Mouse (Mus musculus) retina, postnatal 7 days (tissue): ENCODE data around the gene Mgat4d.
"Not testable (repeated sequence)": the region's sequence is repeated elsewhere in the genome, so short reads cannot be mapped to it uniquely, and the experiment has no call there.

Experiments
- DNase-seq: peaks from one replicate; pipeline ENCODE4 v3.0.0-alpha.2; 2012; ENCODE audit warnings: low read depth, low spot score

The Mgat4d gene

GRCm38 (mm10) chr8:83348263-83348662 is at the start of gene Mgat4d:
Gene Mgat4d, plus strand, starts transcription at chr8:83348471.
- no peak for DNase-seq

DNA sequence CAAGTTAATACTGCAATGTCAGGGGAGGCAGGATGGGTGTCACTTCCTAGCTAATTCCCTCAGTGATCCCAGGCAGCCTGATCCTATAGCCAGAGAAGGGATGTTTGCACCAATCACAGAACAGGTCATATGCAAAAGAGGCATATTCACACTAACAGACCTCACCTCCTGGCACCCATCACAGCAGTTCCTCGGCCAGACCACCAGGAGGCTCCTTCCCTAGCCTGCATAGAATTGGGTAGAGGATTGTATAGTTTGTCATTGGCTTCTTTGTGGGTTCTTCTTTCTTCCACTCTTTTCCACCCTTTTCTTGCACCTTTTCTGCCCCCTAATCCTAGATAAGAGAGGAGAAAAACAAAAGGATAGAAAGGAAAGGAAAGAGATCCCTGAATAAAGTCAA is 48.1 kb upstream of the Mgat4d start:
- DNase-seq = no peak

DNA sequence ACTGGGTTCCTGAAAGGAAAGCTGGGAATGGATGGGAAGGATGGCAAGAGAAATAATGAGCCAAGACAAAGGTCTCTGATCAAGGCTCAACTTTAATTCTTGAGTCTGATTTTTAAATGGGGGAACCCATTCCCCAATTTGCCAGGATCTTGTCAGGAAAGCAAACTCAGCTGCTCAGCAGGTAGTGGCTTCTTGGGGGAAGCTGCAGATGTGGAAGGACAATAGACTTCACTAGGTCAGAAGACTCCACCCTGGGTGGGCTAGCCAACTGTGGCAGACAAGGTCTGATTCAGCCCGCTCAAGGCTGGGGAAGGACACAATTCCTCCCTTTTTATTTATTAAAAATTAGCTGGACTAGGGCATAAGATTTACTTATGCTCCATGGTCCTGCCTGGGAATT is 43.3 kb upstream of the Mgat4d start:
- no peak for DNase-seq

- no peak for DNase-seq
Measured at GRCm38 (mm10) chr8:83309836-83310235, 38.4 kb upstream of the Mgat4d start.

DNA sequence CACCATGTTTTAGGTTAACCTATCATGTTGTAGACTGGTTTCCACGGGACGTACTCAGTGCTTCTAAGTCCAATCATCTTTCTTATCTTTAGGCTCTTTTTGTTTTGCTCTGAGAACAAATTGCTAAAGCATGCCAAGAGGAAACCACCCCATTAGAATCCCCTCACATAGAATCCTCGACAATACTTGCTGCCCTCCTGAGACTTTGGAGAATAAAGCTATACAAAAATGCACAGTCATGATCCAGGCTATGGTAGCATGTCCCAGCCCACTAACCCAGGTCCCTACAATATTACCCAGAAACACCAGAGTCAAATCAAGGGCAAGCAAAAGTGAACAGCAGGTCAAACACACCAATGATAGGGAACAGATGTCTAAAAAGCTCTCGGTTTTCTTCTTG is 33.2 kb upstream of the Mgat4d start:
- not testable (repeated sequence) for DNase-seq

GRCm38 (mm10) chr8:83315691-83316090 is 32.6 kb upstream of the Mgat4d start:
- DNase-seq = no peak

DNA sequence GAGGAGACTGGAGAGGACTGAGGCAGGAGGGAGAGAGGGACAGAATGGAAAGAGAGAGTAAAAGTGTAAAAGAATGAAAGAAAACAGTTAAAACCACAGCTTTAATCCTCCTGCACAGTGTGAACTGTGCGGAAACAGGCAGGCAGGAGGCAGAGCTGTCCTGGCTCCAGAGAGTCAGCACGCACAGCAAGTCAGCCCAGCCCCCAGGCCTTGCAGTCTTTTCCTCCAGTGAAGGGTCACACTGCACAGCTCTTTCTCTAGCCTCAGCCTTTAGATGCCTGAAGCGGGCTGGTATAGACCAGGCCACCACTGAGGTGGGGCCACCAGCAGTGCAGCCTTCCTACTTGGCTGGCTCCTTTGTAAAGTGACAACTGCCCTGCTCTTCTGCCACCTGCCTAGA is 27.7 kb upstream of the Mgat4d start:
- DNase-seq = no peak

GRCm38 (mm10) chr8:83322374-83322773 is 25.9 kb upstream of the Mgat4d start:
- no peak for DNase-seq

- DNase-seq = no peak
Measured at GRCm38 (mm10) chr8:83323056-83323455, 25.2 kb upstream of the Mgat4d start.

- no peak for DNase-seq
Measured at GRCm38 (mm10) chr8:83327889-83328288, 20.4 kb upstream of the Mgat4d start.

DNA sequence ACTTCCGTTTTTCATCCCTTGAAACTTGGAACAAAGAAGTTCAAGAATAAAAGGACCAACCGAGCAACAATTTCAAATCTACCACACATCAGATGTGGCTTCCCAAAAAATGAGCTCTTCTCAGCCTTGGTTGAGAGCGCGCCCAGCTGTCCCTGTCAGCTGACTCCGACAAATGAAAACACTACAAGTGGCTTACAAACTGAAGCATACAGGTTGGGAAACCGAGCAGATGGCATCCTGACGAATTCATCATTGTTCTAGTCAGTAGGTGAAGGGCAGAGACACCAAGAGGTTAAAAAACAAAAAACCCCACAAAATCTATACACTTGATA is 16.7 kb upstream of the Mgat4d start:
- DNase-seq = no peak

- peak; percentile 92 for DNase-seq
Measured at GRCm38 (mm10) chr8:83331899-83332697, 16.2 kb upstream of the Mgat4d start, which contains the start of gene Elmod2. Gene Elmod2, minus strand, starts transcription at chr8:83332486.

- peak; percentile 23 for DNase-seq
Measured at GRCm38 (mm10) chr8:83332864-83333263, 15.4 kb upstream of the Mgat4d start.

- DNase-seq = no peak
Measured at GRCm38 (mm10) chr8:83342076-83342475, 6.2 kb upstream of the Mgat4d start.

- peak; percentile 29 for DNase-seq
Measured at GRCm38 (mm10) chr8:83342693-83343092, 5.6 kb upstream of the Mgat4d start.

GRCm38 (mm10) chr8:83351315-83351714 is 3.0 kb downstream of the Mgat4d start:
- DNase-seq = no peak

DNA sequence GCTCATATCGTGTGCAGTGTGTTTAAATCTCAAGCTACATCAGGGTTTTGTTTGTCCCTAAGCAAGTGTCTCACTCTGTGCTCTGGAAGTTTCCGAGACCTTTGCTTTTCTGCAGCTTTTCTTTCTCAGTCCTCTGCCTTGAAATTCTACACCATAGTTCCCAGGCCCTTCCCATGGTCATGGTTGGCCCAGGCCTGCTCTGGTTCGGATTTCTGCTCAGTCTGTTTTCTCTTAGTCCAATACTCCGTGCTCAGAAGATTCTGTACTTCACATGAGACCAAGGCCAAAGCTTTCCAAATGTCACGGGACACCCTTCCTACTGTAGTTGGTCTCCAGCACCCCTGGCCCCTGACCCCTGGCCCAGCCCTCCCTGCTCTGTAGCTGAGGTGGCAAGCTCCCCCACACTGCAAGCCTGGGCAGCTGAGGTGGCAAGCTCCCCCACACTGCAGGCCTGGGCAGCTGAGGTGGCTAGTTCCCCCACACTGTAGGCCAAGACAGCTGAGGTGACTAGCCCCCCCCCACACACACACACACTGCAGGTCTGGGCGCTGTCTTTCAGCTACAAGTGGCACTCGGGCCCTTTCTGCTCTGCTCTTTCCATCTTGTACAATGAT is 15.0 kb downstream of the Mgat4d start:
- DNase-seq = no peak

DNA sequence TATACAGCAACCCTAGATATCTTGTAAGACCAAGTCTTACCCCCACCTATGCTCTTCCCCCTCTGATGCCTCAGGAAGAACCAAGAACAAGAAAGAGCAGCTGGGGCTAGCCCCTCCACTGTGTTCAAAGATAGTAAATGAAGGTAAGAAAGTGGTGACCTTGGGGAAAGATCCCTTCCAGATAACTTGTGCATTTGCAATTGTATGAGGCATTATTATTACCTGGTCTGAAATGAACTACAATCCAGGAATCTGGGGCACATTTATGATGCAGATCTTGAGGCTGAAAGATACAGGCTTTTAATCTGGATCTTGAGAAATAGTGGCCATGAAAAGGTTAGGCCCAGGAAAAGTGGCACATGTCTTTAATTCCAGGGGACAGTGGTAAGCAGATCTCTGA is 29.0 kb downstream of the Mgat4d start:
- DNase-seq = no peak

- DNase-seq = no peak
Measured at GRCm38 (mm10) chr8:83380141-83380540, 31.9 kb downstream of the Mgat4d start.

- no peak for DNase-seq
Measured at GRCm38 (mm10) chr8:83381016-83381415, 32.7 kb downstream of the Mgat4d start.

DNA sequence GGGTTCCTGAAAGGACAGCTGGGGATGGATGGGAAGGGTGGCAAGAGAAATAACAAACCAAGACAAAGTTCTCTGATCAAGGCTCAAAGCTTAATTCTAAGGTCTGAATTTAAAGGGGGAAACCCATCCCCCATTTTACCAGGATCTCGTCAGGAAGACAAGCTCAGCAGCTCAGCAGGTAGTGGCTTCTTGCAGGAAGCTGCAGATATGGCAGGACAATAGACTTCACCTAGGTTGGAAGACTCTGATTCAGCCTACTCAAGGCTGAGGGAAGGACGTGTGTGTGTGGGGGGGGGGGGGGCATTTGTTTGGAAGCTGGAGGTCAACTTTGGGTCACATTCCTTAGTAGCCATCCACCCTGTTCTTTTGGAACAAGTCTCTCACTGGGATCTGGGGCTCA is 34.6 kb downstream of the Mgat4d start:
- DNase-seq = no peak

DNA sequence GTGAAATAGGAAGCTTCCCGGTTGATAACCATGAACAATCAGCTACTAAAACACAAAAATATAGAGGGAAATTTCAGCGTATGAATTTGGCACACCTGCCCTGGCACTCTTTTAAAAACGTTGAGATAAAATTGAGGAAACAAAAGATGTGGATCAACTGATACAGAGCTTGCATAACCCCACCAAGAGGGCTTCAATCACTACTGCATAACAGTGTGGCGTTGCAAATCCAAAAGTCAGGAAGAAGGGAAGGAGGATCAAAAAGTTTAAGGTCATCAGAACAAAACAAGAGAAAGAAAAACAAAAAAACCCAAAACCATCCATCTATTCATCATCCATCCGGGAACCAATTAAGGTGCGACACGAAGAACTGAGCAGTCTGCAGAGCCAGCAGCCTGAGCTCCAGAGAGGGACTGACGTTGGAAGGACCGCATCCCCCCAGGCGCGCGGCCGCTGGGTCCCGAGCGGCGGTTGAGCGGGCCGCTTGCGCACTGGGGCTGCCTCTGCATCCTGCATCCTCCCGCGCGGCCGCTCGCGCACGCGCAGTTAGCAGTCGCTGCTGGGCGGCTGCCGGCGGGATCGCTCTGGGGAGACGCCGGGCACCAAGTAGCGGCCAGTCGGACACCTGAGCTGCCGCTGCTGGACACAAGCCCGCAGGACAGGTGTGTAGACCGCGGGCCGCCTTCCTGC is 41.2 kb downstream of the Mgat4d start, which contains the start of gene Clgn:
Gene Clgn (plus strand): TSS at position 552 of the 690 bp plus-strand sequence.
- DNase-seq = peak; percentile 47
